Mouse (Mus musculus) liver, postnatal 0 days (tissue): Measurements from ENCODE around the gene Lyrm4.

Experiments used
- CTCF ChIP-seq: sonication (generic); IDR thresholded peaks from 2 replicates; pipeline ENCODE4 v1.5.1; 2016; ENCODE audit warnings: antibody characterized with exemption, low read depth
- EP300 ChIP-seq: IDR thresholded peaks from 2 replicates; pipeline ENCODE4 v1.6.1; 2016; ENCODE audit warnings: antibody characterized with exemption, low read depth, mild to moderate bottlenecking

DNA sequence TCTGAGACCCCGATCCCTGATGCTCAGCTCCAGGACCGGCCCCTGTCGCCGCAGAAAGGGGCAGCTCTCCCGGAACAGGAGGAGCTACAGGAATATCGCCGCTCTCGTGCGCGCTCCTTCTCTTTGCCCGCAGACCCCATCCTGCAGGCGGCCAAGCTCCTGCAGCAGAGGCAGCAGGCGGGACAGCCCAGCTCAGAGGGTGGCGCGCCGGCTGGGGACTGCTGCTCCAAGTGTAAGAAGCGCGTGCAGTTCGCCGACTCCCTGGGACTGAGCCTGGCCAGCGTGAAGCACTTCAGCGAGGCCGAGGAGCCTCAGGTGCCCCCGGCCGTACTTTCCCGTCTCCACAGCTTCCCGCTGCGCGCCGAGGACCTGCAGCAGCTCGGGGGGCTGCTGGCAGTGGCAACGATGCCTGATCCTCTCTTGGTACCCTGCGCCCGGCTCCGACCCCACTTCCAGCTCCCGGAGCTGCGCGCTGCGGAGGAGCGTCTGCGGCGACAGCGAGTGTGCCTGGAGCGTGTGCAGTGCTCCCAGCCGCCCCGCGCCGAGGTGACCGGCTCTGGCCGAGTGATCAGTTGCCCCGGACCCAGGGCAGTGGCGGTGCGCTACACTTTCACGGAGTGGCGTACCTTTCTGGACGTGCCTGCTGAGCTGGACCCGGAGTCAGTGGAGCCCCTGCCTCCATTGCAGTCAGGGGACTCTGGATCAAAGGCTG is 148.5 kb downstream of the Lyrm4 start:
- no peak for TF ChIP-seq CTCF
- no peak for TF ChIP-seq EP300
